Mouse (Mus musculus) megakaryocyte, embryonic 14.5 days (primary cell): ENCODE measurements around the gene Kdelr1.

Experiments
- FLI1 ChIP-seq: IDR thresholded peaks from 2 replicates; pipeline ENCODE4 v1.6.1; 2012; ENCODE audit warnings: low read length, inconsistent platforms, mixed read lengths
- GATA1 ChIP-seq: IDR thresholded peaks from 3 replicates; pipeline ENCODE4 v1.6.1; 2012; ENCODE audit warnings: mixed read lengths, low read length, inconsistent platforms, borderline replicate concordance

- TF ChIP-seq GATA1, result no peak
- no peak for TF ChIP-seq FLI1
These were observed 14.7 kb downstream of the Kdelr1 start for GRCm38 (mm10) chr7:45887246-45887645.
